Comparison of ENCODE assay signal across 10 mouse cellular contexts in genomic region chr7:110981036-110981435, GRCm38 (mm10). TPM values are rescaled to one million over a fixed set of nuclear protein-coding genes. Genes with fewer than 3 reads are reported as not detected.
A peak's percentile ranks its signal among the peaks of the same experiment; 100 is the strongest.
DNase-seq lines count a peak whose midpoint lies in the region; ATAC-seq and TF ChIP-seq lines count a peak whose summit lies in the region.
"Had no signal": no experiment of that assay in that cellular context is flagged by ENCODE, and none has a peak within 500 bp of the region (broad histone marks: within the 10 kb centered on the region; RNA-seq: fewer than 3 reads in every experiment).

No protein-coding gene starts in this region.

- H3K36me3 ChIP-seq in midbrain, embryonic 10.5 days: no peaks in the 10 kb centered on the region
- H3K36me3 ChIP-seq in midbrain, embryonic 15.5 days (replicated peaks): no peaks in the 10 kb centered on the region
- H3K36me3 ChIP-seq in intestine, postnatal 0 days (ENCODE audit: control insufficient read depth, insufficient read depth): no peaks in the 10 kb centered on the region
- H3K36me3 ChIP-seq: hindbrain, embryonic 15.5 days had no signal

- ATAC-seq in midbrain, embryonic 15.5 days (replicated peaks): no peak
- ATAC-seq in intestine, postnatal 0 days: no peak

- no peak overlapping the region for H3K4me2 ChIP-seq in midbrain, embryonic 15.5 days
- peak overlapping the region; percentile 48 for H3K4me2 ChIP-seq in intestine, postnatal 0 days (replicated peaks; ENCODE audit: low read depth)
- H3K4me2 ChIP-seq: hindbrain, embryonic 15.5 days had no signal

- WGBS in midbrain, embryonic 10.5 days: 77% methylated on average over 8 of the region's 8 CpGs
- 82% methylated on average over 8 of the region's 8 CpGs for WGBS in midbrain, embryonic 15.5 days
- 37% methylated on average over 8 of the region's 8 CpGs for WGBS in intestine, postnatal 0 days

- TF ChIP-seq CTCF in intestine, postnatal 0 days (IDR thresholded peaks at IDR 0.05; ENCODE audit: low read depth): no peak

- peaks cover 20% of the 10 kb centered on the region for H3K4me1 ChIP-seq in midbrain, embryonic 10.5 days
- no peaks in the 10 kb centered on the region for H3K4me1 ChIP-seq in midbrain, embryonic 15.5 days
- peaks cover 8% of the 10 kb centered on the region for H3K4me1 ChIP-seq in intestine, postnatal 0 days (replicated peaks; ENCODE audit: control insufficient read depth, insufficient read depth, low read length)

- H3K27me3 ChIP-seq in midbrain, embryonic 10.5 days (ENCODE audit: low read depth, poor library complexity, severe bottlenecking): no peaks in the 10 kb centered on the region
- H3K27me3 ChIP-seq in midbrain, embryonic 15.5 days (replicated peaks): no peaks in the 10 kb centered on the region
- no peaks in the 10 kb centered on the region for H3K27me3 ChIP-seq in intestine, postnatal 0 days (replicated peaks; ENCODE audit: control insufficient read depth, insufficient read depth, low read length)
- H3K27me3 ChIP-seq: hindbrain, embryonic 15.5 days had no signal

- DNase-seq in heart, adult 11 months: peak; percentile 89
- no peak for DNase-seq in heart, adult 18-20 months
- DNase-seq in midbrain, embryonic 10.5 days (ENCODE audit: low spot score): no peak
- DNase-seq in skeletal muscle tissue, adult 2 months (ENCODE audit: low read depth, low spot score): peak; percentile 20
- DNase-seq in urinary bladder, adult 2 months (ENCODE audit: low spot score): no peak
- DNase-seq in layer of hippocampus, postnatal 14 days (ENCODE audit: low spot score in 2 of 2): no peak

- H3K9me3 ChIP-seq in midbrain, embryonic 10.5 days (replicated peaks): no peaks in the 10 kb centered on the region
- H3K9me3 ChIP-seq in midbrain, embryonic 15.5 days: no peaks in the 10 kb centered on the region
- no peaks in the 10 kb centered on the region for H3K9me3 ChIP-seq in intestine, postnatal 0 days (ENCODE audit: control insufficient read depth)
- H3K9me3 ChIP-seq: hindbrain, embryonic 15.5 days had no signal

- peak overlapping the region; percentile 57 for H3K27ac ChIP-seq in midbrain, embryonic 10.5 days (replicated peaks)
- no peak overlapping the region for H3K27ac ChIP-seq in midbrain, embryonic 15.5 days
- H3K27ac ChIP-seq in intestine, postnatal 0 days (ENCODE audit: low read depth, low read length): no peak overlapping the region
- H3K27ac ChIP-seq: hindbrain, embryonic 15.5 days had no signal

- H3K4me3 ChIP-seq in midbrain, embryonic 10.5 days: no peak overlapping the region
- H3K4me3 ChIP-seq in midbrain, embryonic 15.5 days: no peak overlapping the region
- peak overlapping the region; percentile 26 for H3K4me3 ChIP-seq in intestine, postnatal 0 days (ENCODE audit: low read depth, low read length)
- H3K4me3 ChIP-seq: hindbrain, embryonic 15.5 days; myocyte had no signal

- H3K9ac ChIP-seq in midbrain, embryonic 15.5 days: no peak overlapping the region
- H3K9ac ChIP-seq in intestine, postnatal 0 days (ENCODE audit: low read depth, low read length): 0 out of 2 replicates have a peak overlapping the region, but pooled peaks have one; percentile 34
- H3K9ac ChIP-seq: hindbrain, embryonic 15.5 days had no signal

RNA-seq across cellular contexts. Expression of gene Mrvi1, which starts 1.2 kb away (rescaled TPM):
- 10 to 100 TPM; 12.3 to 15.4 TPM for total RNA-seq in heart, adult 18-20 months (2021)
- 1.0 and 1.6 TPM in 2 replicates for polyA plus RNA-seq in midbrain, embryonic 10.5 days (2016; fragmentation: Nextera tagmentation; extraction: Ambion mirVana)
- polyA plus RNA-seq in midbrain, embryonic 15.5 days (2015; fragmentation: Nextera tagmentation; extraction: Ambion mirVana): 0.59 and 0.60 TPM in 2 replicates
- polyA plus RNA-seq in intestine, postnatal 0 days (2015; fragmentation: Nextera tagmentation; extraction: Ambion mirVana): 6.7 and 9.6 TPM in 2 replicates
- polyA plus RNA-seq in urinary bladder, adult 2 months (2012; rRNA removed): 109 and 197 TPM in 2 replicates
- total RNA-seq in layer of hippocampus, postnatal 14 days (2021): 1 to 10 TPM; 1.5 to 2.3 TPM

RNA-seq across cellular contexts. Expression of gene Ctr9, which starts 47.7 kb away (rescaled TPM):
- 10 to 100 TPM; 12.6 to 15.7 TPM for total RNA-seq in heart, adult 18-20 months (2021)
- polyA plus RNA-seq in midbrain, embryonic 10.5 days (2016; fragmentation: Nextera tagmentation; extraction: Ambion mirVana): 81.6 and 93.9 TPM in 2 replicates
- 86.0 and 91.8 TPM in 2 replicates for polyA plus RNA-seq in midbrain, embryonic 15.5 days (2015; fragmentation: Nextera tagmentation; extraction: Ambion mirVana)
- polyA plus RNA-seq in intestine, postnatal 0 days (2015; fragmentation: Nextera tagmentation; extraction: Ambion mirVana): 23.2 and 30.8 TPM in 2 replicates
- polyA plus RNA-seq in urinary bladder, adult 2 months (2012; rRNA removed): 31.3 and 33.1 TPM in 2 replicates
- total RNA-seq in layer of hippocampus, postnatal 14 days (2021): 10 to 100 TPM; 51.6 to 55.8 TPM

Comparison
In these comparisons a context has a peak if more than half of its experiments do, and no peak if none do; other contexts are left out.
1. DNase-seq: peak in heart, adult 11 months (single experiment) and skeletal muscle tissue, adult 2 months (single experiment); none in heart, adult 18-20 months (0 of 2), midbrain, embryonic 10.5 days (single experiment), urinary bladder, adult 2 months (single experiment) and layer of hippocampus, postnatal 14 days (0 of 2).
2. RNA of gene Mrvi1, which starts 1.2 kb away (polyA plus RNA-seq): 109 to 197 TPM in urinary bladder, adult 2 months; 6.7 to 9.6 TPM in intestine, postnatal 0 days, 1.0 to 1.6 TPM in midbrain, embryonic 10.5 days and 0.59 to 0.60 TPM in midbrain, embryonic 15.5 days; every median in the first group is over 10 times any median in the second.